Comparison of ENCODE assay signal across 8 mouse cellular contexts in the genomic region with DNA sequence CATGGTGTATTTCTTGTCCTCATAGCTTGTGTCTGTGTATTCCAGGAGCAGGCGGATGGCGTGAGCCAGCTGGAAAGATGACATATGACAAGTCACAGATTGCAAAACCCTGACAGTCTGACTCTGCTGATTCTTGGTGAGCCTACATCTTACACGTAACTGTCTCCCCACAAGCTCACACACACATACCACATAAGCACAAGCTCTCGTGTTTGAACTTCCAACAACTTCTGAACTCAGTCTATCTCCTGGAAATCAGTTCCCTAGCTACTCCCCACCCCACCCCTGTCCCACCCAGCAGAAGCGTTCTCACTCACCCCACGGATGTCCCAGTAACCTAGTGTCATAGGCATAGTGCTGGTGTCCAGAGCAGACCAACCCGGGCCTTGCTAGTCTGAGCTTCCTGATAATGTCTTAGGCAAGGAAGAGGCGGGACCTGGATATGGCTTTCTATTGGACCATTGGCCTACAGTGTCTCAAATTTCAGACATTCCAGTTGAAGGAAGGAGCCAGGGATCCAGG. TPM values are rescaled to one million over a fixed set of nuclear protein-coding genes. Genes with fewer than 3 reads are reported as not detected.
A peak's percentile ranks its signal among the peaks of the same experiment; 100 is the strongest.
DNase-seq lines count a peak whose midpoint lies in the region; ATAC-seq and TF ChIP-seq lines count a peak whose summit lies in the region.

Gene Gstm2, minus strand, starts transcription at position 413 of the 522 bp plus-strand sequence.

- no peak within 1 kb of the TSS for H3K9ac ChIP-seq in neural tube, embryonic 15.5 days (replicated peaks)
- H3K9ac ChIP-seq in embryonic facial prominence, embryonic 14.5 days (ENCODE audit: low read depth, low read length) = peak within 1 kb of the TSS; percentile 26; the same call in 1 of the 2 replicates
- no peak within 1 kb of the TSS for H3K9ac ChIP-seq in liver, adult 2 months (ENCODE audit: low read depth, low read length)
- peak within 1 kb of the TSS; percentile 19; the same call in 1 of the 2 replicates for H3K9ac ChIP-seq in stomach, embryonic 15.5 days
- no peak within 1 kb of the TSS for H3K9ac ChIP-seq in forebrain, embryonic 12.5 days

- DNase-seq in neural tube, embryonic 10.5 days (ENCODE audit: extremely low spot score, low spot score) = peak; percentile 36
- DNase-seq in embryonic facial prominence, embryonic 14.5 days (ENCODE audit: low spot score) = peak; percentile 80
- DNase-seq in heart, postnatal 36 days = peak; percentile 53 to 67
- peak; percentile 87 for DNase-seq in liver, adult 2 months (ENCODE audit: extremely low read depth, low read depth, low spot score)
- DNase-seq in left cerebral cortex, adult 9 months (ENCODE audit: low spot score in 2 of 2) = no peak

- H3K36me3 ChIP-seq in neural tube, embryonic 15.5 days = no peaks in the 10 kb centered on the region
- no peaks in the 10 kb centered on the region for H3K36me3 ChIP-seq in embryonic facial prominence, embryonic 14.5 days (ENCODE audit: control insufficient read depth, insufficient read depth, low read length)
- no peaks in the 10 kb centered on the region for H3K36me3 ChIP-seq in liver, adult 2 months (ENCODE audit: control insufficient read depth, insufficient read depth, low read length)
- no peaks in the 10 kb centered on the region for H3K36me3 ChIP-seq in stomach, embryonic 15.5 days
- no peaks in the 10 kb centered on the region for H3K36me3 ChIP-seq in forebrain, embryonic 12.5 days (replicated peaks)

- H3K4me1 ChIP-seq in neural tube, embryonic 15.5 days = no peaks in the 10 kb centered on the region
- 0 out of 2 replicates have a peak, but pooled peaks cover 6% of the 10 kb centered on the region for H3K4me1 ChIP-seq in embryonic facial prominence, embryonic 14.5 days (ENCODE audit: control insufficient read depth, insufficient read depth, low read length)
- peaks cover 18% of the 10 kb centered on the region for H3K4me1 ChIP-seq in liver, adult 2 months (ENCODE audit: control insufficient read depth, insufficient read depth, low read length)
- peaks cover 17% of the 10 kb centered on the region for H3K4me1 ChIP-seq in stomach, embryonic 15.5 days
- H3K4me1 ChIP-seq in forebrain, embryonic 12.5 days = no peaks in the 10 kb centered on the region

- intact Hi-C loops in heart, postnatal 36 days (cut with DNase I) = no loop called here

- H3K4me2 ChIP-seq in neural tube, embryonic 15.5 days = no peak within 1 kb of the TSS
- H3K4me2 ChIP-seq in embryonic facial prominence, embryonic 14.5 days (ENCODE audit: low read depth, low read length) = peak within 1 kb of the TSS; percentile 39
- peak within 1 kb of the TSS; percentile 47 for H3K4me2 ChIP-seq in stomach, embryonic 15.5 days
- H3K4me2 ChIP-seq in forebrain, embryonic 12.5 days = no peak within 1 kb of the TSS

- H3K79me2 ChIP-seq in liver, adult 2 months (ENCODE audit: control insufficient read depth, insufficient read depth, low read length) = no peaks in the 10 kb centered on the region

- WGBS in neural tube, embryonic 15.5 days = 64% methylated on average over 8 of the region's 8 CpGs
- WGBS in embryonic facial prominence, embryonic 14.5 days = 44% methylated on average over 8 of the region's 8 CpGs
- WGBS in liver, adult 2 months = 21% methylated on average over 8 of the region's 8 CpGs
- 20% methylated on average over 8 of the region's 8 CpGs for WGBS in stomach, embryonic 15.5 days
- WGBS in forebrain, embryonic 12.5 days = 69% methylated on average over 8 of the region's 8 CpGs

- no peak for TF ChIP-seq CTCF in liver, adult 2 months (IDR thresholded peaks at IDR 0.05; ENCODE audit: low read depth, low read length)

- H3K9me3 ChIP-seq in neural tube, embryonic 15.5 days (replicated peaks) = no peaks in the 10 kb centered on the region
- H3K9me3 ChIP-seq in embryonic facial prominence, embryonic 14.5 days (ENCODE audit: control insufficient read depth, low read length) = no peaks in the 10 kb centered on the region
- no peaks in the 10 kb centered on the region for H3K9me3 ChIP-seq in stomach, embryonic 15.5 days
- H3K9me3 ChIP-seq in forebrain, embryonic 12.5 days = no peaks in the 10 kb centered on the region

- no peak within 1 kb of the TSS for H3K27ac ChIP-seq in neural tube, embryonic 15.5 days (replicated peaks)
- peak within 1 kb of the TSS; percentile 40; the same call in 1 of the 2 replicates for H3K27ac ChIP-seq in embryonic facial prominence, embryonic 14.5 days (replicated peaks; ENCODE audit: low read depth, low read length)
- peak within 1 kb of the TSS; percentile 10 for H3K27ac ChIP-seq in liver, adult 2 months (replicated peaks; ENCODE audit: insufficient read depth, low read depth, low read length)
- H3K27ac ChIP-seq in stomach, embryonic 15.5 days = peak within 1 kb of the TSS; percentile 69
- H3K27ac ChIP-seq in forebrain, embryonic 12.5 days = no peak within 1 kb of the TSS

- H3K4me3 ChIP-seq in neural tube, embryonic 15.5 days (replicated peaks) = no peak within 1 kb of the TSS
- peak within 1 kb of the TSS; percentile 10; the same call in 1 of the 2 replicates for H3K4me3 ChIP-seq in embryonic facial prominence, embryonic 14.5 days (ENCODE audit: low read depth, low read length)
- H3K4me3 ChIP-seq in liver, adult 2 months (ENCODE audit: insufficient read depth, low read depth, low read length) = no peak within 1 kb of the TSS
- peak within 1 kb of the TSS; percentile 31 for H3K4me3 ChIP-seq in stomach, embryonic 15.5 days (replicated peaks)
- no peak within 1 kb of the TSS for H3K4me3 ChIP-seq in forebrain, embryonic 12.5 days (replicated peaks)

- ATAC-seq in neural tube, embryonic 15.5 days (ENCODE audit: low FRiP score) = no peak
- peak; percentile 87 for ATAC-seq in embryonic facial prominence, embryonic 14.5 days (ENCODE audit: low read depth)
- ATAC-seq in stomach, embryonic 15.5 days (ENCODE audit: insufficient read depth, low FRiP score, low read depth) = peak; percentile 89
- ATAC-seq in forebrain, embryonic 12.5 days (ENCODE audit: low FRiP score) = no peak

- H3K27me3 ChIP-seq in neural tube, embryonic 15.5 days (replicated peaks) = no peaks in the 10 kb centered on the region
- H3K27me3 ChIP-seq in embryonic facial prominence, embryonic 14.5 days (replicated peaks; ENCODE audit: control insufficient read depth, insufficient read depth, low read length) = no peaks in the 10 kb centered on the region
- H3K27me3 ChIP-seq in liver, adult 2 months (ENCODE audit: control insufficient read depth, insufficient read depth, low read length) = no peaks in the 10 kb centered on the region
- H3K27me3 ChIP-seq in stomach, embryonic 15.5 days (replicated peaks) = no peaks in the 10 kb centered on the region
- H3K27me3 ChIP-seq in forebrain, embryonic 12.5 days = no peaks in the 10 kb centered on the region

- TF ChIP-seq POLR2A in liver, adult 2 months (IDR thresholded peaks at IDR 0.05; ENCODE audit: extremely low read depth, insufficient read depth, low read length) = no peak

RNA-seq across cellular contexts. Expression of gene Gstm2, which starts in this region (rescaled TPM):
- polyA plus RNA-seq in neural tube, embryonic 15.5 days (2015; fragmentation: Nextera tagmentation; extraction: Ambion mirVana) = 7.4 and 23.4 TPM in 2 replicates
- polyA plus RNA-seq in embryonic facial prominence, embryonic 14.5 days (2014; fragmentation: Nextera tagmentation; extraction: Ambion mirVana) = 60.5 and 64.7 TPM in 2 replicates
- 100 to 1,000 TPM; 161 to 186 TPM for total RNA-seq in heart, postnatal 36 days (2021)
- 79.1 and 88.5 TPM in 2 replicates for total RNA-seq in liver, adult 2 months (2014; rRNA removed)
- polyA plus RNA-seq in liver, adult 2 months (2012; rRNA removed) = 222 and 270 TPM in 2 replicates
- 173 and 200 TPM in 2 replicates for polyA plus RNA-seq in stomach, embryonic 15.5 days (2015; fragmentation: Nextera tagmentation; extraction: Ambion mirVana)
- polyA plus RNA-seq in forebrain, embryonic 12.5 days (2016; fragmentation: Nextera tagmentation; extraction: Ambion mirVana) = 7.2 and 9.3 TPM in 2 replicates

Comparison
In these comparisons a context has a peak if more than half of its experiments do, and no peak if none do; other contexts are left out.
1. DNase-seq: peak in neural tube, embryonic 10.5 days (single experiment), embryonic facial prominence, embryonic 14.5 days (single experiment), heart, postnatal 36 days (2 of 2) and liver, adult 2 months (single experiment); none in left cerebral cortex, adult 9 months (0 of 2).
2. ATAC-seq: peak in embryonic facial prominence, embryonic 14.5 days (single experiment) and stomach, embryonic 15.5 days (single experiment); none in neural tube, embryonic 15.5 days (single experiment) and forebrain, embryonic 12.5 days (single experiment).
3. H3K27ac ChIP-seq: peak in embryonic facial prominence, embryonic 14.5 days (single experiment), liver, adult 2 months (single experiment) and stomach, embryonic 15.5 days (single experiment); none in neural tube, embryonic 15.5 days (single experiment) and forebrain, embryonic 12.5 days (single experiment).
4. H3K4me2 ChIP-seq: peak in embryonic facial prominence, embryonic 14.5 days (single experiment) and stomach, embryonic 15.5 days (single experiment); none in neural tube, embryonic 15.5 days (single experiment) and forebrain, embryonic 12.5 days (single experiment).
5. H3K4me3 ChIP-seq: peak in embryonic facial prominence, embryonic 14.5 days (single experiment) and stomach, embryonic 15.5 days (single experiment); none in neural tube, embryonic 15.5 days (single experiment), liver, adult 2 months (single experiment) and forebrain, embryonic 12.5 days (single experiment).
6. H3K9ac ChIP-seq: peak in embryonic facial prominence, embryonic 14.5 days (single experiment) and stomach, embryonic 15.5 days (single experiment); none in neural tube, embryonic 15.5 days (single experiment), liver, adult 2 months (single experiment) and forebrain, embryonic 12.5 days (single experiment).